Mouse (Mus musculus) hindlimb bud, embryonic 11.5 days (tissue): Measurements from ENCODE around the gene Gm49601.

Experiments used
- DNase-seq: peaks from one replicate; pipeline ENCODE4 v3.0.0-alpha.2; 2012; ENCODE audit warnings: low read depth, low spot score; ENCODE audit errors: extremely low spot score

The Gm49601 gene

DNA sequence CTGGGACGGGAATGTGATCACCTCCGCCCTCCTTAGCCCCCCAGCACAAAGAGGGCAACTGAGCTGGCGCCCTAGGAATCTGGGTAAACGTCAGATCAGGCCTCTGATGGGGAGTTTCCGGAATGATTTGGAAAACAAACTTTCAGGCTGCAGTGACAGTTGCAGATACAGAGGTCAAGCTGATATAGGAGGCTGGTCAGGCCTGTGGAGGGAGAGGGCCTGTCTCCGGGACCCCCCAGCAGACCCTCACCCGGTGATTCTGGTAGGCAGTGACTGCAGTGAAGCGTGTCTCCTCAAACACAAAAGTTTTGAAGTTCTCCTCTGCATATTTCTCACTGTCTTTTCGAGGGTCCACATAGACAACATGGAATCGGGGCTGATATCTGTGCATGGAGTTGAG, 43.1 kb downstream of the Gm49601 start:
- no peak for DNase-seq

DNA sequence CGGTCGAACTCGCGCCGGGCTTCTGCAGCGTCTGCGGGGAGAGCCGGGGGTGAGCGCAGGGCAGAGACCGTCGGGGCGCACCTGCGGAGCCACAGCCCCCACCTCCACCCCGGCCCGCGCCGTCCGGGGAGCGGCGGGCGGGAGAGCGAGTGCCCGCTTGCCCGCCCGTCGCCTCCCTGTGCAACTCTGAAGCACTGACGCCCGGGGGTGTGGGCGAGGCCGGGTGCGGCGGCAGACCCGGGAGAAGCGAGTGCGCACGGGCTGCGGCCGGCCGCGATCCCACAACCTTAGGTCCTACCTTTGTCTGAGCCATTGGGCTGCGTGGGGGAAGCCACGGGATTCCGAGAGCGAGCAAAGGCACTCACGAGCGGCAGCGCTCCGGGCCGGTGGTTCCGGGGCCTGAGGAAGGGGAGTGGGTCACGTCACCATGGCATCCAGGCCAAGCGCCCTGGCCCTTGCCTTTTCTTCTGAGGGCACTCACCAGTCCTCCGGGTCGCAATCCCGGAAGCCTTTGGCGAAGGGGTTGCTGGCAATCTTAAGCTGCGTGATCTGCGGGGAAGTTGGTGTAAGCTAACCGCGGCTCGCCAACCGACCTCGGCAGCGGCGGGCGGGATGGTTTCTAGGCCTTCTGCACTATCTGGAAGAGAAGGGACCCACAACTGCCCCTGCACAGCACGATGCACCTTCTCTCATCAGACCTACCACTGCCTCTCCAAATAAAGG, 43.6 kb downstream of the Gm49601 start:
- no peak for DNase-seq

DNA sequence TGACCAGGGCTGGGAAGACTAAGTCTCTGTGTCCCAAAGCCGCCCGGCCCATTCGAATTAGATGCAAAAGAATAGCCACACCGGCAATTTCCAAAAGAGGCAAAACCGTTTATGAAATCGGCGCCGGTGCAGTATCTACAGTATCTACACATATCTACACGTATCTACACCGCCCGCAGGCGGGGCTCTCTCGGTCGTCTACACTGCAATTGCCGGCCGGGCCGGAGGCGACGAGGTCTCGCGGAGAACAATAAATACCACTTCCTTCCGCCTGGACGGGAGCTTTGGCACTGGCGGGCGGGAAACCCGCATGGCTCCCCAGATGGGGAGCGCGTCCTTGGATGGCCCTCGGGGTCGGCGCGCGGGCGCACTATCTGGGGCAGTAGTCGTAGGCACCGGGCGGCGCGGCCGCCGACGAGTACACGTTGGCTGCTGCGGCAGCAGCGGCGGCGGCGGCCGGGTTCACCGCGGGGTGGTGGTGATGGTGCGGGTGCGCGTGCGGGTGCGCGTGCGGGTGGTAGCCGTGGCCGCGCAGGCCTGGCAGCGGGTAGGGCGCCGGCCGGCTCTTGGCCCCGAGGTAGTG, 44.5 kb downstream of the Gm49601 start:
- no peak for DNase-seq

DNA sequence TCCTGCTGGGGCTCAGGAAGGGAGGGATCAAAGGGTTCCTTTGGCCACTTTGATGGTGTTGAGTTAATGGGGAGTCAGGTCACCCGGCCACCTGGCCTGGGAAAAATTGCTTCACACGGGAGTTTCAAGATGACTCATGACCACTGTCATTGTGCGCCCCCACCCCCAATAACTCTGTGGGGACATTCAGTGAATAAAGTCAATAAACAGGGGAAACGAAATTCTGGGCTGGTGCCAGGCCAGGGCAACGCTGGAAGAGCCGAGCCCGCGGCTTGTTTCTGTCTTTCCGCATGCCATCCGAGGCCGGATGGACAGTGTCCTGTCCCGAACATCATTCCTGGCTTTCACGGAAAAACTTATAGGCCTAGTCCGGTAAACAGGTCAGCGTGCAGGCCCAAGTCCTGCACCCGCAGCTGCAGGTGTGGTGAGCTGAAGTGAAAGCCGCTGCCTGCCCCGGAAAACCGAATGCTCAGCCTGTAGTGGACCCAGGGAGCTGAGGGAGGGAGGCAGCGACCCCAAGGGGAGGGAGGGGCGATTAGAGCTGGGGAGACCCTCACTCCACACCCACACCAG, 45.1 kb downstream of the Gm49601 start:
- no peak for DNase-seq

DNA sequence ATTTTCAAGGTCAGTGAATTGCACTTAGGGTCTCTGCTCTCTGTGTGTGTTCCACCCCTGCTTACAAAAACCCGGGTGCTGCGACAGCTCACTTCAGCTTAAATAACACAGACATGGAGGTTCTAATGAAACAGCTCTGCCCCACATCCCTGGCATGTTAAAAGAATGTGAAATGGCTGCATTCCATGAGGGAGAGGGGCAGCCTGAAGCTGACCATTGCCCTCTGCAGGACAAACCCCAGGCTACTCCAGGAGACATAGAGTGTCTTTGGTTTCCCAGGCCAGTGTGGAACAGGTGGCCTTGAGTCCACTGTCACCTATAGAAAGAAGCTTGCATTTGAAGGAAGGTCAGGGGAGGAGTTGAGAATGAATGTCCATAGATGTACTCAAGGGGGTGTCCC, 45.8 kb downstream of the Gm49601 start:
- no peak for DNase-seq

DNA sequence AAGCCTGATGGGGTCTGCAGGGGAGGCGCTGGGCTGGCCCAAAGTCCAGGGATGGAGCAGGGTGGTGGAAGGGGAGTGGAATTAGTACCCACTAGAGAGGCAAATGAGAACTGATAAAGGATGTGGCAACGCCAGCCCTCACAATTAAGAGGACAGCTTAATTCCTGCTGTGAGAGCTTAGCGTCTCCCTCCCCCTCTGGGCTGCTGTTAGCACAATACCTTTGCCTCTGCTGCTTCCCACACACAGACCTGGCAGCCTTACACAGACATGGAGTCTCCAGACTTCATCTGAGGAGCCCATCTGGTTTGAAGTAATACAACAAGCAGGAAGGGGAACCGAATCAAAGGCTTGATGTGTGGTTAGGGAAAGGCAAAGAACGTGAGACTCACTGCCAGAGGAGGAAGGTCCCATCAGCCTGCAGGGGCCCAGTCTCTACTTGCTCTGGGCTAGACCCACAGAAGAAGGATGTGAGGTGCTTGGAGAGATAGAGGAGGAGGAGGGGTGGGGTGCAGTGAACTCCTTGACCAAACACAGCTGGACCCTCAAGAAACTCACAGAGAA, 48.5 kb downstream of the Gm49601 start:
- no peak for DNase-seq

DNA sequence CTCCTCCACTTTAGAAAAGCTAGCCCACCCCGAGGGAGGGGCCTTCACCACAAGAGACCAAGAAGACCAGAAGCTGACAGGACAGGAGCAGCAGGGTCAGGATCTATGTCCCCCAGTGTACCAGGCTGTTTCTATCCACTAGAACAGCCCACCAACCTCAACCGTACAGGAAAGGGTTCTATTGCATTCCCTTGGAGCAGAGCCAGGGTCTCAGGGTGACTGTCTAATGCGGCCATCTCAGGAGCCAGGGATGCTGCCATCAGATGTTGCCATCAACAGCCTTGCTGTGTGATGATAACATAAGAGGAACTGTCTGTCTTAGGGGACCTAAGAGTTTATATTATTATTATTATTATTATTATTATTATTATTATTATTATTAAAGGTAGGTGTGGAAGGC, 49.2 kb downstream of the Gm49601 start:
- DNase-seq: no peak

DNA sequence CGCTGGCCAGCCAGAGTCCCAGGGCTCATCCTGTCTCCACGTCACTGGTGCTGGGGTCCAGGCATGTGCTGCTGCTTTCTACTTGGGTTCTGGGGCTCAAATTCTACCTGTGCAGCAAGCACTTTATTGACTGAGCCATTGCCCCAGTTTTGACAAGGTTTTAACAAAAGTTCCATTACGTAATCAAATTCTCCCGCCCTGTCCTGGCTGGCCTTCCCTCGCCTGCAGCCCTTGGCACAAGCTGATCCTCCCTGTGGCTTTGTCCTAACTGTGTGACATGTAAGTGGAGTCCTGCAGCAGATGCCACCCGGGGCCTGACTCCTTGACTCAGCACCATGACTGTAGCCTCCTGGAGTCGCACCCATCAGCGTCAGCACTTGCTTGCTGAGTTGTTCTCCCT, 52.0 kb downstream of the Gm49601 start:
- no peak for DNase-seq
